Mouse (Mus musculus) cerebral cortex, adult 2 months (tissue): ENCODE results near the gene Nphs2.

ENCODE experiments used
- WGBS: fragments of 180-500 bp; shearing (Covaris S2); methylation state at CpG from one replicate; pipeline ENCODE4 v1.1.7; 2018; 5-methylcytosine and 5-hydroxymethylcytosine counted together

Nphs2 gene

DNA sequence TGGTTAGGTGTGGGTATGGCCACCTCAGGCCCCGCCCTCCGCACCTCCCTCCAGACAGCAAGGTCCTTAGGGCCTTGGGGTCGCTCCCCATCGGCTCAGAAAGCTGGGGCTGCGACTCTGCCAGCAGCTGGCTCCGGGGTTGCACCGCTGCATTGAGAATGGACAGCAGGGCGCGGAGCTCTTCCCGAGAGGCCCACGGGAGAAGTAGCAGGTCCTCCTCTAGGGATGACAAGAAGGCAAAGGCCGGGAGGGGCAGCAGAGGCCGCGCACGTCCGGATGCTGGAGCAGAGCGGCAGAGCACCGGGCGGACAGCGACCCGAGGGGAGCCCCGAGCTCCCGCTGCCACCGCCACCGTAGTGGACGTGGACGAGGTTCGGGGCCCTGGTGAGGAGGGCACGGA is at the start of gene Nphs2:
Gene Nphs2, plus strand, starts transcription at position 98 of the 400 bp plus-strand sequence.
- WGBS = 8% methylated on average over 29 of the region's 29 CpGs

- WGBS = 64% methylated on average over 2 of the region's 2 CpGs
These were observed 47.2 kb upstream of the Nphs2 start for GRCm38 (mm10) chr1:156263352-156263751.

- WGBS = 85% methylated on average over 8 of the region's 8 CpGs
These were observed 46.6 kb upstream of the Nphs2 start for GRCm38 (mm10) chr1:156263946-156264345.

- 76% methylated on average over 3 of the region's 3 CpGs for WGBS
These were observed 42.0 kb upstream of the Nphs2 start for GRCm38 (mm10) chr1:156268546-156268945.

DNA sequence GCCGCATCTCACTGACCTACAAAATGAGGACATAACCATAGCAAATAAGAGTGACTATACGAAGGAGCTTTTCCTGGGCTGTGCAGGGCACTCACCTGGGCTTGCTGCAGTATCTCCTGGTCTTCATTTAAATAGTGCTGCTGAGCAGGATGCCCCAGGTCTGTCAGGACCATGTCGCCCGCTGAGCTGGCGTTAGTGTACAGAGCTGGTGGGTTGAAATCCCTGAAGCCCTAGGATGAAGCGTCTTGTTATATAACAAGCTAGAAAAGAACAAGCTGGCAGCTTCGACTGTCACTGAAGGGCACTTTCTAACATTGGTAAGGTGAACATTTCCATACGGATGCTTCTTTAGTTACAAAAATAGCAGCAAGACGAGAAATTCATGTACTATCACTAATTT is 40.1 kb upstream of the Nphs2 start:
- 82% methylated on average over 9 of the region's 9 CpGs for WGBS

GRCm38 (mm10) chr1:156271654-156272053 is 38.9 kb upstream of the Nphs2 start:
- 38% methylated on average over 5 of the region's 5 CpGs for WGBS

GRCm38 (mm10) chr1:156273647-156274046 is 36.9 kb upstream of the Nphs2 start:
- 78% methylated on average over 7 of the region's 7 CpGs for WGBS

- 77% methylated on average over 7 of the region's 7 CpGs for WGBS
These were observed 30.4 kb upstream of the Nphs2 start for GRCm38 (mm10) chr1:156280131-156280530.

GRCm38 (mm10) chr1:156284207-156284606 is 26.3 kb upstream of the Nphs2 start:
- 83% methylated on average over 10 of the region's 10 CpGs for WGBS

DNA sequence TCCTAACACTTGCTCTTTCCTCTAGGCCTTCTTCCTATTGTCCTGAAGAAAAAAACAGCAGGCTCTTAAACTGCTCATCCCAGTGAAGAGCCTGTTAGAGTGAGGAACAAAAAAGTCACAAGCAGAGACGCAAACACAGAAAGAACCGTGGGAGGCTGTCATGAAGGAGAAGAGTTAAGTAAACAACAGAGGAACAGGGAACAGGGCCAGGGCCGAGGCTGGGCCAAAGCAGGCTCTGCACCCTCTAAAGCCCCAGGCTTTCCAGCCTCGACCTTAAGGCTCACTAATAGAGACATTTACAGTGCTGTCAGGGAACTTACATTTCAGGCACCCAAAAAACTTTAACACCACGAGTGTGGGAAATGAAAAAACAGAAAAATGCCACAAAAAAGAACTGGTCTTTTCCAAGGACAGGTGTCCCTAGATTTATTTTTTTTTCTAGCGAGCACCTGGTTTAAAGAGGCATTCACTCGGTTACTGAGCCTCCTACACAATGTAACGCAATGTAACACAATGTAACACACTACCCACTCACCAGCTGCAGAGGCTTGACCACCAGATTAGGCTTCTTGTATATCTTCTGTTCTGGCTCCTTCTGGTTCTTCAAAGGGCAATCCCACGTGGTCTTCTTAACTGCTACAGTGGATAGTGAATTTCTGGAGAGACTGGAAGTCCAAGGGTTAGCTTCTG is 25.5 kb upstream of the Nphs2 start:
- WGBS = 47% methylated on average over 9 of the region's 9 CpGs

DNA sequence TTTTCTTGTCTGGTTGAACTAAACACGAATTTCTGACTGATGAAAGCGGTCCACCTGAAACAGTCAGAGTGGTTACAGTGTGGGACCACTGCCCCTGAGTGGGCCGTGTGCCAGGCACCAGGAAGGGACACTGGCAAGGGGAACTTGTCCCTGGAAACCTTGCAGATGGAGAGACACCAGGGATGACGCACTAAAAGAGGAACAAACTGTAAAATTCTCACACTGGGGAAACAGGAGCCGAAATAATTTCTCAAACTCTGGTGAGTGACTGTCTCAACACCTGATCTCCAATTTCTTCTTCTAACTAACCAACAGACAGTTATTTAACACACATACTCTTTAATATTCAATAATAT is 25.0 kb upstream of the Nphs2 start:
- 75% methylated on average over 5 of the region's 5 CpGs for WGBS

DNA sequence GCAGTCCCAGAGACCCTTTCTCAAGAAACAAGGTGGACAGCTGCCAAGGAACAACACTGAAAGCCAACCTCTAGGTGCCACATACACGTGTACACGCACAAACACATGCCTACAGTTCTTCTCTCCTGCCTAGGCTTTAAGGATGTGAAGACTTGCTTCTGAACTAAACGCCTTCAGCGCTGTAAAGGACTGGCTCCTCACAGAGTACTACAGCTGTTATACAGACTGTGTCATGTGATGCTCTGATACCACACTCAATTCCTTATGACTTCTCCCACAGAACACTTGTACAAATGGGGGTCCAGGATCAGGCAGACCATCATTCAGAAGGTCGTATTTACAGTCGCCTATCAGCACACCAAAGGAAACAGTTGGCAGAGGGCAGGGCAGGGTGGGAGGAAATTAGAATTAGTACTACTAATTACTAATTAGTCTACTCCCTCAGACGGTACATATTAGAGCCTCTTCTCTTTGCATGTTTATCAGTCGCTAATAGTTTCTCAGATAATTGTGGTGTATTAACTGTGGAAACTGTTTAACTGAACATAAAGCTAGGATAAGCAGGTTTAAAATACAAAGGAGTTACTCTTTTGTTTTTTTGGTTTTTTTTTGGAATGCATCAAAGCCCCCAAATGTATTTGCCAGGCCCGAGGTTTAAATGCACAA is 21.8 kb upstream of the Nphs2 start:
- WGBS = 81% methylated on average over 9 of the region's 9 CpGs

GRCm38 (mm10) chr1:156289222-156289587 is 21.3 kb upstream of the Nphs2 start:
- WGBS = 73% methylated on average over 10 of the region's 10 CpGs

GRCm38 (mm10) chr1:156290016-156290415 is 20.5 kb upstream of the Nphs2 start:
- WGBS = 94% methylated on average over 6 of the region's 6 CpGs

- WGBS = under 1% methylated on average over 78 of the region's 85 CpGs
These were observed 7.4 kb upstream of the Nphs2 start, which contains the start of gene Tdrd5 for GRCm38 (mm10) chr1:156302911-156303749. TSS of gene Tdrd5 (minus strand) at chr1:156303664.

GRCm38 (mm10) chr1:156308595-156308994 is 1.9 kb upstream of the Nphs2 start:
- WGBS = 85% methylated on average over 1 of the region's 1 CpGs

GRCm38 (mm10) chr1:156323126-156323525 is 12.6 kb downstream of the Nphs2 start:
- 88% methylated on average over 9 of the region's 9 CpGs for WGBS

GRCm38 (mm10) chr1:156340847-156341246 is 30.3 kb downstream of the Nphs2 start:
- 69% methylated on average over 4 of the region's 4 CpGs for WGBS

- WGBS = 75% methylated on average over 4 of the region's 4 CpGs
These were observed 33.9 kb downstream of the Nphs2 start for GRCm38 (mm10) chr1:156344433-156344832.

- 96% methylated on average over 4 of the region's 4 CpGs for WGBS
These were observed 35.1 kb downstream of the Nphs2 start for GRCm38 (mm10) chr1:156345633-156346032.

DNA sequence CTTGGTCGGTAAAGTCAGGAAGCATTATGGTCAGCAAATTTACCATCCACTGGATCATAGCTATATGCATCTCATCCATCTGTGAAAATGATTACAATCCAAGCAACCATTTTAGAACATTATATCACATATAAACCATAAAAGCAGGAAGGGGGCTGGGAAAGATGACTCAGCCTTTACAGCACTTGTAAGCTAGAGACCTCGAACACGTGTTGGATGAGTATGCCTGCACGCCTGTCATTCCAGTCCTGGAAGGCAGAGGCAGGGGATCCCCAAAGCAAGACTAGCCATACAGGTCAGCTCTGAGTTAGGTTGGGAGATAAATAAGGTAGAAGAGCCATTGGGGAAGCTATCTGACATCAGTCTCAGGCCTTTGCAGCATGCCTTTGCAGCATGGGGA is 38.5 kb downstream of the Nphs2 start:
- WGBS = 63% methylated on average over 4 of the region's 4 CpGs

GRCm38 (mm10) chr1:156350441-156350840 is 39.9 kb downstream of the Nphs2 start:
- WGBS = 91% methylated on average over 4 of the region's 4 CpGs

DNA sequence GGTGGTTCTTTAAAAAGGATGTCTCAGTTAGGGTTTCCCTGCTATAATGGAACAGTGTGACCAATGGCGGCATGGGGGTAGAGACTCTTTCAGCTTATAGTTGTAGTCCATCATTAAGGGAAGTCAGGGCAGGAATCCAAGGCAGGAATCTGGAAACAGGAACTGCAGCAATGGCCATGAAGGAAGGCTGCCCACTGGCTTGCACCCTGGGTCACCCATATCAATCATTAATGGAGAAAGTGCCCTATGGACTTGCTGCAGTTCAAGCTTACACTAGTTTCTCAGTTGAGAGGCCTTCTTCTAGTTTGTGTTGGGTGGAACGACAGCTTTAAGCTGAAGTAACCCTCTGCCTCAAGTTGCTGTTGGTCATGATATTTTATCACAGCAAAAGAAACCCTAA is 41.9 kb downstream of the Nphs2 start:
- 93% methylated on average over 2 of the region's 2 CpGs for WGBS
